Mouse (Mus musculus): ENCODE data around the gene 2310039H08Rik. TPM values are rescaled to one million over a fixed set of nuclear protein-coding genes. Genes with fewer than 3 reads are reported as not detected.
A peak's percentile ranks its signal among the peaks of the same experiment; 100 is the strongest.

2310039H08Rik gene
- total and polyA plus RNA-seq, 3 experiments: 22.6 to 45.4 (median 30.4) TPM

DNA sequence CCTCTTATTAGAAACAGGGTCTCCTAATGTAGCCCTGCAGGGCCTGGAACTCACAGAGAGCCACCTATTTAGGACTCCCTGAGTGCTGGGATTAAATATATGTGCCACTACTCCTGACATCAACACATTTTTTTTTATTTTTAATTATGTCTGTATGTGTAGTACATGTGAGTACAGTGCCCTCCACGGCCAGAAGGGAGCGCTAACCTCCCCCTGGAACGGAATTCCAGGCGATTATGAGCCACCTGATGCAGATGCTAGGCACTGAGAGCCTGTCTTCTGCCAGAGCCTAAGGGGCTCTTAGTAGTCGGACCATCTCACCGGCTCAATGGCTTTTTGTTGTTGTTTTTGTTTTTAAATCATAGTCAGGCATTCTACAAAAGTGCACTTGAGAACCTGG is 44.4 kb upstream of the 2310039H08Rik start:
- TF ChIP-seq EP300 (IDR thresholded peaks at IDR 0.05; ENCODE audit: insufficient read depth, low read depth, low read length) (no peak), CTCF (IDR thresholded peaks at IDR 0.05) (peak; percentile 54), POLR2A (IDR thresholded peaks at IDR 0.05; ENCODE audit: insufficient read depth, low read depth, low read length) (no peak)
- H3K36me3 ChIP-seq (ENCODE audit: control insufficient read depth, insufficient read depth, low read length): no peaks in the 10 kb centered on the region
- no peak overlapping the region for H3K27ac ChIP-seq
- no peak overlapping the region for H3K4me3 ChIP-seq
- no peaks in the 10 kb centered on the region for H3K4me1 ChIP-seq (ENCODE audit: control insufficient read depth, insufficient read depth, low read length)
- WGBS: 51% methylated on average over 6 of the region's 6 CpGs
- H3K9ac ChIP-seq (ENCODE audit: low read depth, low read length): no peak overlapping the region
- DNase-seq: no peak
- no peaks in the 10 kb centered on the region for H3K27me3 ChIP-seq (ENCODE audit: control insufficient read depth, insufficient read depth, low read length)
- intact Hi-C loops (cut with DNase I): no loop called here
- no peaks in the 10 kb centered on the region for H3K79me2 ChIP-seq (replicated peaks; ENCODE audit: control insufficient read depth, insufficient read depth, low read length)

GRCm38 (mm10) chr17:46728496-46728895 is 43.9 kb upstream of the 2310039H08Rik start:
- Histone ChIP-seq H3K4me3 (no peak overlapping the region), H3K27me3 (ENCODE audit: control insufficient read depth, insufficient read depth, low read length) (no peaks in the 10 kb centered on the region), H3K79me2 (replicated peaks; ENCODE audit: control insufficient read depth, insufficient read depth, low read length) (no peaks in the 10 kb centered on the region), H3K4me1 (ENCODE audit: control insufficient read depth, insufficient read depth, low read length) (no peaks in the 10 kb centered on the region), H3K9ac (ENCODE audit: low read depth, low read length) (no peak overlapping the region), H3K36me3 (ENCODE audit: control insufficient read depth, insufficient read depth, low read length) (no peaks in the 10 kb centered on the region), H3K27ac (no peak overlapping the region)
- no peak for TF ChIP-seq EP300 (IDR thresholded peaks at IDR 0.05; ENCODE audit: insufficient read depth, low read depth, low read length)
- no peak for TF ChIP-seq CTCF (IDR thresholded peaks at IDR 0.05)
- TF ChIP-seq POLR2A (IDR thresholded peaks at IDR 0.05; ENCODE audit: insufficient read depth, low read depth, low read length): no peak
- WGBS: 51% methylated on average over 11 of the region's 11 CpGs
- no peak for DNase-seq
- intact Hi-C loops (cut with DNase I): no loop called here

GRCm38 (mm10) chr17:46728904-46729318 is 43.5 kb upstream of the 2310039H08Rik start, which contains the start of gene Gnmt:
TSS of gene Gnmt (minus strand) at chr17:46729168.
- H3K9ac ChIP-seq (ENCODE audit: low read depth, low read length): no peak within 1 kb of the TSS
- WGBS: 21% methylated on average over 24 of the region's 24 CpGs
- intact Hi-C loops (cut with DNase I): no loop called here

DNA sequence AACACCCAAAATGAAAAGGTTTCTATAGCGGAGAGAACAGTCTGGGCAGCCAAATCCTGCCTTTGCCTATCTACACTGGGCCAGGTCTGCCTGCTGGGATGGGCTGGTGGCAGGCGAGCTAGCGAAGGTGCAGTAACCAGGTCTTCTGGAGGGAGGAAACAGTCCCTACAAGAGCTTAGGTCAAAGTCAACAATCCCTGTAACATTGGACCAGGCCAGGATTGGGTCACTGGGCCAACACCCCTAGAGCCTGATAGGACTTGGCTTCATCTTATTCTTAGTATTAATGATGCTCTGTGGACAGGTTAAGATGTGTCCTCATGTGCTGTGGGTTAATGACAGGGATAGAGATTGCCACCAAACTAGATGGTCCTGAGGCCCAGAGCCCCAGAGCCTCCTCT is 38.4 kb upstream of the 2310039H08Rik start:
- Histone ChIP-seq H3K36me3 (ENCODE audit: control insufficient read depth, insufficient read depth, low read length) (no peaks in the 10 kb centered on the region), H3K4me1 (ENCODE audit: control insufficient read depth, insufficient read depth, low read length) (no peaks in the 10 kb centered on the region), H3K27ac (no peak overlapping the region), H3K9ac (ENCODE audit: low read depth, low read length) (no peak overlapping the region), H3K27me3 (ENCODE audit: control insufficient read depth, insufficient read depth, low read length) (no peaks in the 10 kb centered on the region), H3K79me2 (replicated peaks; ENCODE audit: control insufficient read depth, insufficient read depth, low read length) (no peaks in the 10 kb centered on the region), H3K4me3 (no peak overlapping the region)
- intact Hi-C loops (cut with DNase I): no loop called here
- 95% methylated on average over 3 of the region's 3 CpGs for WGBS
- DNase-seq: no peak
- TF ChIP-seq CTCF (IDR thresholded peaks at IDR 0.05) (no peak), EP300 (IDR thresholded peaks at IDR 0.05; ENCODE audit: insufficient read depth, low read depth, low read length) (no peak), POLR2A (IDR thresholded peaks at IDR 0.05; ENCODE audit: insufficient read depth, low read depth, low read length) (no peak)

More at GRCm38 (mm10) chr17:46728904-46729318, 43.5 kb upstream of the 2310039H08Rik start, which contains the start of gene Gnmt:
- Histone ChIP-seq H3K27ac (no peak within 1 kb of the TSS), H3K4me3 (no peak within 1 kb of the TSS), H3K27me3 (ENCODE audit: control insufficient read depth, insufficient read depth, low read length) (no peaks in the 10 kb centered on the region), H3K4me1 (ENCODE audit: control insufficient read depth, insufficient read depth, low read length) (no peaks in the 10 kb centered on the region), H3K79me2 (replicated peaks; ENCODE audit: control insufficient read depth, insufficient read depth, low read length) (no peaks in the 10 kb centered on the region), H3K36me3 (ENCODE audit: control insufficient read depth, insufficient read depth, low read length) (no peaks in the 10 kb centered on the region)
- no peak for DNase-seq
- TF ChIP-seq EP300 (IDR thresholded peaks at IDR 0.05; ENCODE audit: insufficient read depth, low read depth, low read length): no peak
- no peak for TF ChIP-seq POLR2A (IDR thresholded peaks at IDR 0.05; ENCODE audit: insufficient read depth, low read depth, low read length)
- no peak for TF ChIP-seq CTCF (IDR thresholded peaks at IDR 0.05)

DNA sequence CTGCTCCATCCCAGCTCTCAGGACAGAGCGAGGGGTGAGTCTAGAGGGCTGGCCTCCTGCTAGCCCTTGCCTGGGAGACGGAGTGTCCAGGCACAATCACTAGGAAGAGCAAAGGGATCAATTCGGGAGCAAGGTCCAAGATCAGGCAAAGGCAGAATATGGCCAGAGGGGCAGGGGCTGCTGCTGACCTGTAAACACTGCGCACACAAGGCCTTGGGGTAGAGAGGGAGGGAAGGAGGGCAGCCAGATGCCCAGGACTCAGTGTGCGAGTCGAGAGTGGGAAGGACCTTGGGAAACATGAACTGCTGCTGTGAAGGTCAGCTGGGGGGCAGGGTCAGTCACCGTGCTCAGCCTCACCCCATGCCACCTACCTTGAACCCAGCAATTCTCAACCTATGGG is 37.1 kb upstream of the 2310039H08Rik start:
- intact Hi-C loops (cut with DNase I): no loop called here
- no peak for TF ChIP-seq CTCF (IDR thresholded peaks at IDR 0.05)
- no peak for TF ChIP-seq EP300 (IDR thresholded peaks at IDR 0.05; ENCODE audit: insufficient read depth, low read depth, low read length)
- TF ChIP-seq POLR2A (IDR thresholded peaks at IDR 0.05; ENCODE audit: insufficient read depth, low read depth, low read length): no peak
- no peak for DNase-seq

GRCm38 (mm10) chr17:46736160-46736559 is 36.3 kb upstream of the 2310039H08Rik start:
- H3K36me3 ChIP-seq (ENCODE audit: control insufficient read depth, insufficient read depth, low read length): no peaks in the 10 kb centered on the region
- DNase-seq: no peak
- peak; percentile 58 for TF ChIP-seq CTCF (IDR thresholded peaks at IDR 0.05)
- no peak for TF ChIP-seq POLR2A (IDR thresholded peaks at IDR 0.05; ENCODE audit: insufficient read depth, low read depth, low read length)
- H3K9ac ChIP-seq (ENCODE audit: low read depth, low read length): no peak overlapping the region
- H3K27me3 ChIP-seq (ENCODE audit: control insufficient read depth, insufficient read depth, low read length): no peaks in the 10 kb centered on the region
- H3K4me3 ChIP-seq: no peak overlapping the region
- H3K79me2 ChIP-seq (replicated peaks; ENCODE audit: control insufficient read depth, insufficient read depth, low read length): no peaks in the 10 kb centered on the region
- H3K4me1 ChIP-seq (ENCODE audit: control insufficient read depth, insufficient read depth, low read length): no peaks in the 10 kb centered on the region
- intact Hi-C loops (cut with DNase I): no loop called here
- 61% methylated on average over 10 of the region's 10 CpGs for WGBS
- no peak overlapping the region for H3K27ac ChIP-seq

More for the DNA sequence above, 37.1 kb upstream of the 2310039H08Rik start:
- H3K4me1 ChIP-seq (ENCODE audit: control insufficient read depth, insufficient read depth, low read length): no peaks in the 10 kb centered on the region
- no peaks in the 10 kb centered on the region for H3K36me3 ChIP-seq (ENCODE audit: control insufficient read depth, insufficient read depth, low read length)
- no peaks in the 10 kb centered on the region for H3K79me2 ChIP-seq (replicated peaks; ENCODE audit: control insufficient read depth, insufficient read depth, low read length)
- no peaks in the 10 kb centered on the region for H3K27me3 ChIP-seq (ENCODE audit: control insufficient read depth, insufficient read depth, low read length)
- WGBS: 92% methylated on average over 7 of the region's 7 CpGs
- no peak overlapping the region for H3K27ac ChIP-seq
- H3K4me3 ChIP-seq: no peak overlapping the region
- no peak overlapping the region for H3K9ac ChIP-seq (ENCODE audit: low read depth, low read length)

Data from heart, adult 2 months (tissue).